In genomic region chr11:43612834-43613488, GRCm38 (mm10) we compare ENCODE assay signal across 8 mouse cellular contexts. TPM values are rescaled to one million over a fixed set of nuclear protein-coding genes. Genes with fewer than 3 reads are reported as not detected.
A peak's percentile ranks its signal among the peaks of the same experiment; 100 is the strongest.
DNase-seq lines count a peak whose midpoint lies in the region; ATAC-seq and TF ChIP-seq lines count a peak whose summit lies in the region.

No protein-coding gene starts in this region.

- no peak overlapping the region for H3K4me3 ChIP-seq in embryonic facial prominence, embryonic 10.5 days
- H3K4me3 ChIP-seq in intestine, postnatal 0 days (ENCODE audit: low read depth, low read length): no peak overlapping the region
- H3K4me3 ChIP-seq in midbrain, embryonic 11.5 days (ENCODE audit: low read depth, low read length): no peak overlapping the region
- H3K4me3 ChIP-seq in small intestine, adult 2 months (ENCODE audit: low read depth, low read length): no peak overlapping the region

- 28% methylated on average over 12 of the region's 12 CpGs for WGBS in embryonic facial prominence, embryonic 10.5 days
- WGBS in intestine, postnatal 0 days: 25% methylated on average over 12 of the region's 12 CpGs
- 26% methylated on average over 12 of the region's 12 CpGs for WGBS in midbrain, embryonic 11.5 days
- WGBS in small intestine, adult 2 months: 28% methylated on average over 12 of the region's 12 CpGs

- H3K27me3 ChIP-seq in embryonic facial prominence, embryonic 10.5 days (replicated peaks; ENCODE audit: low read depth, poor library complexity, severe bottlenecking): no peaks in the 10 kb centered on the region
- no peaks in the 10 kb centered on the region for H3K27me3 ChIP-seq in intestine, postnatal 0 days (replicated peaks; ENCODE audit: control insufficient read depth, insufficient read depth, low read length)
- no peaks in the 10 kb centered on the region for H3K27me3 ChIP-seq in midbrain, embryonic 11.5 days (ENCODE audit: control insufficient read depth, insufficient read depth, low read length)
- no peaks in the 10 kb centered on the region for H3K27me3 ChIP-seq in small intestine, adult 2 months (ENCODE audit: control insufficient read depth, insufficient read depth, low read length)

- no peak overlapping the region for H3K9ac ChIP-seq in intestine, postnatal 0 days (ENCODE audit: low read depth, low read length)
- H3K9ac ChIP-seq in midbrain, embryonic 11.5 days (ENCODE audit: low read length): peak overlapping the region; percentile 50

- TF ChIP-seq POLR2A in small intestine, adult 2 months (IDR thresholded peaks at IDR 0.05; ENCODE audit: low read depth, low read length): no peak

- intact Hi-C loops in left cerebral cortex, postnatal 36 days (cut with DNase I): loop anchor here (2.0 kb wide), 1 partner anchor 118 kb away; no protein-coding TSS in a partner anchor

- no peaks in the 10 kb centered on the region for H3K36me3 ChIP-seq in embryonic facial prominence, embryonic 10.5 days (replicated peaks)
- no peaks in the 10 kb centered on the region for H3K36me3 ChIP-seq in intestine, postnatal 0 days (ENCODE audit: control insufficient read depth, insufficient read depth)
- no peaks in the 10 kb centered on the region for H3K36me3 ChIP-seq in midbrain, embryonic 11.5 days (ENCODE audit: control insufficient read depth, insufficient read depth, low read length)
- H3K36me3 ChIP-seq in small intestine, adult 2 months (ENCODE audit: control insufficient read depth, insufficient read depth, low read length): no peaks in the 10 kb centered on the region

- H3K9me3 ChIP-seq in embryonic facial prominence, embryonic 10.5 days: no peaks in the 10 kb centered on the region
- H3K9me3 ChIP-seq in intestine, postnatal 0 days (ENCODE audit: control insufficient read depth): 0 out of 2 replicates have a peak, but pooled peaks cover 3% of the 10 kb centered on the region
- H3K9me3 ChIP-seq in midbrain, embryonic 11.5 days (ENCODE audit: control insufficient read depth, low read length): peaks cover 5% of the 10 kb centered on the region; the same call in 1 of the 2 replicates

- H3K4me1 ChIP-seq in embryonic facial prominence, embryonic 10.5 days: peaks cover 21% of the 10 kb centered on the region
- no peaks in the 10 kb centered on the region for H3K4me1 ChIP-seq in intestine, postnatal 0 days (replicated peaks; ENCODE audit: control insufficient read depth, insufficient read depth, low read length)
- H3K4me1 ChIP-seq in midbrain, embryonic 11.5 days (ENCODE audit: control insufficient read depth, insufficient read depth, low read length): peaks cover 5% of the 10 kb centered on the region; the same call in 1 of the 2 replicates
- peaks cover 6% of the 10 kb centered on the region; the same call in 1 of the 2 replicates for H3K4me1 ChIP-seq in small intestine, adult 2 months (ENCODE audit: control insufficient read depth, insufficient read depth, insufficient read length, low read length)

- no peak overlapping the region for H3K4me2 ChIP-seq in intestine, postnatal 0 days (replicated peaks; ENCODE audit: low read depth)
- H3K4me2 ChIP-seq in midbrain, embryonic 11.5 days: no peak overlapping the region

- peak; percentile 90 for TF ChIP-seq CTCF in intestine, postnatal 0 days (IDR thresholded peaks at IDR 0.05; ENCODE audit: low read depth)
- TF ChIP-seq CTCF in small intestine, adult 2 months (IDR thresholded peaks at IDR 0.05; ENCODE audit: extremely low read depth, insufficient read length, insufficient replicate concordance, low read depth, low read length): peak; percentile 88; the same call in 1 of the 2 replicates

- DNase-seq in adrenal gland, postnatal 25 days: peak; percentile 81
- DNase-seq in embryonic facial prominence, embryonic 10.5 days (ENCODE audit: low spot score): peak; percentile 91
- DNase-seq in left cerebral cortex, postnatal 36 days (ENCODE audit: low spot score in 2 of 2): peak; percentile 74 to 78
- DNase-seq in midbrain, embryonic 11.5 days (ENCODE audit: low spot score, missing footprints): peak; percentile 99

- peak overlapping the region; percentile 88 for H3K27ac ChIP-seq in embryonic facial prominence, embryonic 10.5 days (replicated peaks)
- H3K27ac ChIP-seq in intestine, postnatal 0 days (ENCODE audit: low read depth, low read length): no peak overlapping the region
- no peak overlapping the region; the same call in 1 of the 2 replicates for H3K27ac ChIP-seq in midbrain, embryonic 11.5 days (ENCODE audit: low read depth, low read length)
- no peak overlapping the region for H3K27ac ChIP-seq in small intestine, adult 2 months (ENCODE audit: insufficient read depth, low read depth, low read length)

- ATAC-seq in granulocyte monocyte progenitor cell, adult 5-6 weeks (replicated peaks; ENCODE audit: poor library complexity, severe bottlenecking): peak; percentile 97
- peak; percentile 58; the same call in 1 of the 2 replicates for ATAC-seq in intestine, postnatal 0 days
- peak; percentile 90 for ATAC-seq in midbrain, embryonic 11.5 days (ENCODE audit: low FRiP score)
- no peak for ATAC-seq in activated CD4-positive, CD25-positive, alpha-beta regulatory T cell, adult 4 months

RNA-seq across cellular contexts. Expression of gene Fabp6, which starts 11.6 kb away (rescaled TPM):
- total RNA-seq in adrenal gland, postnatal 25 days (2021): not detected in 2 replicates
- not detected in 2 replicates for polyA plus RNA-seq in embryonic facial prominence, embryonic 10.5 days (2016; fragmentation: Nextera tagmentation; extraction: Ambion mirVana)
- total RNA-seq in granulocyte monocyte progenitor cell, adult 5-6 weeks (2014; fragmentation: Nextera tagmentation): not detected in 2 replicates
- total RNA-seq in granulocyte monocyte progenitor cell, adult 5-6 weeks (2017): not detected in 2 replicates
- 88.4 and 127 TPM in 2 replicates for polyA plus RNA-seq in intestine, postnatal 0 days (2015; fragmentation: Nextera tagmentation; extraction: Ambion mirVana)
- total RNA-seq in left cerebral cortex, postnatal 36 days (2021): not detected
- polyA plus RNA-seq in midbrain, embryonic 11.5 days (2014; fragmentation: Nextera tagmentation; extraction: Ambion mirVana): not detected in 2 replicates
- 6.0 TPM in 1 of 2 replicates, not detected in the other for polyA plus RNA-seq in small intestine, adult 2 months (2012; rRNA removed)
- polyA plus RNA-seq in activated CD4-positive, CD25-positive, alpha-beta regulatory T cell, adult 4 months (2017; shearing (Covaris generic)): not detected

RNA-seq across cellular contexts. Expression of gene 4933415A04Rik, which starts 26.1 kb away (rescaled TPM):
- 1.0 and 1.1 TPM in 2 replicates for total RNA-seq in adrenal gland, postnatal 25 days (2021)
- polyA plus RNA-seq in embryonic facial prominence, embryonic 10.5 days (2016; fragmentation: Nextera tagmentation; extraction: Ambion mirVana): 12.4 and 13.7 TPM in 2 replicates
- not detected in 2 replicates for total RNA-seq in granulocyte monocyte progenitor cell, adult 5-6 weeks (2014; fragmentation: Nextera tagmentation)
- total RNA-seq in granulocyte monocyte progenitor cell, adult 5-6 weeks (2017): not detected in 2 replicates
- 5.3 and 7.9 TPM in 2 replicates for polyA plus RNA-seq in intestine, postnatal 0 days (2015; fragmentation: Nextera tagmentation; extraction: Ambion mirVana)
- under 1 TPM; 0.76 to 0.84 TPM for total RNA-seq in left cerebral cortex, postnatal 36 days (2021)
- 10.1 and 11.3 TPM in 2 replicates for polyA plus RNA-seq in midbrain, embryonic 11.5 days (2014; fragmentation: Nextera tagmentation; extraction: Ambion mirVana)
- 0.27 and 1.0 TPM in 2 replicates for polyA plus RNA-seq in small intestine, adult 2 months (2012; rRNA removed)
- polyA plus RNA-seq in activated CD4-positive, CD25-positive, alpha-beta regulatory T cell, adult 4 months (2017; shearing (Covaris generic)): not detected

Comparison
In these comparisons a context has a peak if more than half of its experiments do, and no peak if none do; other contexts are left out.
1. RNA of gene Fabp6, which starts 11.6 kb away (polyA plus RNA-seq): 88.4 to 127 TPM in intestine, postnatal 0 days; 6.0 TPM in small intestine, adult 2 months, not detected in embryonic facial prominence, embryonic 10.5 days, not detected in midbrain, embryonic 11.5 days and not detected in activated CD4-positive, CD25-positive, alpha-beta regulatory T cell, adult 4 months; every median in the first group is over 10 times any median in the second.
2. Peak in every context shown above with its lines, with median percentiles within 50 percentile points of each other: DNase-seq.